Mouse (Mus musculus): ENCODE measurements at regions not wholly inside any gene's neighbourhood (a gene's known extent, or its start where the extent isn't known, plus 50 kb on each side); places are given as distances from the start of the nearest gene placed in this dataset.
A peak's percentile ranks its signal among the peaks of the same experiment; 100 is the strongest.

DNA sequence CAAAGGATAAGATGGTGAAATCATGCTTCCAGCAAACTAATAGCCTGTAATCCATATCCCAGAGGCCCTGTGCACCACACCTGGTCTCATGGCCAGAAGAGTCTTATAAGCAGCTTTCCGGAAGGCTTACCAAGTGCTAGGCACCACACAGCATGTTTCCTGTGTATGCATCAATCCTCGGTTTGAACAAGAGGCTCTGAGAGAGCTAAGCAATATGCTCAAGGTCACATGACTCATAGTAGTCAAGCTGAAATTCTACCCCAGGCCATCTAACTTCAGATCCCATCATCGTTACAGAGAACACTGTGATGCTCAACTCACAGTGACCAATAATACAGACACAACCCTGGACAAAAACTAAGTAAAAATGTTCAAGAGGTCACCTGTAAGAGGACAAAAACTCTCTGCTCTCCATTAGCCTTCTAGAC lies 197.1 kb upstream of the Klf7 start:
- Histone ChIP-seq H3K4me1 (ENCODE audit: control insufficient read depth, insufficient read depth, insufficient read length, low read length) (no peaks in the 10 kb centered on the region), H3K27ac (replicated peaks; ENCODE audit: low read depth, low read length) (no peak overlapping the region), H3K4me3 (ENCODE audit: insufficient read depth, low read depth, low read length) (no peak overlapping the region)

DNA sequence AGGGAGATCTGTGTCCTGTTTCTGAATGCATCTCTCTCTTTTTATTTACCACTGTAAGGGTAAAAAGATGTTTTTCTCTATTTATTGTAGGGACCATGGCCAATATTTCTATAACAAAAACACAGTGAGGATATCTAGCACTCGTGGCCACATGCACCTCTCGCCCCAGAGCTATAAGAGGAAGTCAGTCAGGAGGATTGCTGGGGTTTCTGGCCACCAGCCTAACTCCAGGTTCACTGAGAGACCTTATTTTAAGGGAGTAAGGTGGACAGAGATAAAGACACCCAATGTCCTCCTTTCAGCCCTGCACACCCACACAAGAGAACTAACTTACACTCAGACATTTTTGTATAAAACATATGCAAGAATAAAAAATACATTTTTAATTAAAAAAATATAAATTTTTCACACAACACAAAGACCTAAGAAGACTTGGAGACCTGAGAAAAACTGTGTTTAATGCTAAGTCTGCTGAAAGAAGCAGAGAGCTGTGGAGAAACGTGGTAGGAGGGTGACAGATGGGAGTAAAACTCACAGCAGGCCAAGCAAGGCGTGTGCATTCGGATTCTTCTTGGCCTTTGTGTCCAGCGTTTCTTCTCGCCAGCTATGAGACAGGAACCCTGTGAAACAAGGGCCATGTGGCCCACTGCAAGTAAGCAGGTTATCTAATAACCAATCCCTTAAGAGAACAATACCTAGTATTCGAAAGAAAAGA lies 196.5 kb upstream of the Klf7 start:
- H3K4me3 ChIP-seq (ENCODE audit: insufficient read depth, low read depth, low read length) = no peak overlapping the region
- no peaks in the 10 kb centered on the region for H3K4me1 ChIP-seq (ENCODE audit: control insufficient read depth, insufficient read depth, insufficient read length, low read length)
- no peak overlapping the region for H3K27ac ChIP-seq (replicated peaks; ENCODE audit: low read depth, low read length)

DNA sequence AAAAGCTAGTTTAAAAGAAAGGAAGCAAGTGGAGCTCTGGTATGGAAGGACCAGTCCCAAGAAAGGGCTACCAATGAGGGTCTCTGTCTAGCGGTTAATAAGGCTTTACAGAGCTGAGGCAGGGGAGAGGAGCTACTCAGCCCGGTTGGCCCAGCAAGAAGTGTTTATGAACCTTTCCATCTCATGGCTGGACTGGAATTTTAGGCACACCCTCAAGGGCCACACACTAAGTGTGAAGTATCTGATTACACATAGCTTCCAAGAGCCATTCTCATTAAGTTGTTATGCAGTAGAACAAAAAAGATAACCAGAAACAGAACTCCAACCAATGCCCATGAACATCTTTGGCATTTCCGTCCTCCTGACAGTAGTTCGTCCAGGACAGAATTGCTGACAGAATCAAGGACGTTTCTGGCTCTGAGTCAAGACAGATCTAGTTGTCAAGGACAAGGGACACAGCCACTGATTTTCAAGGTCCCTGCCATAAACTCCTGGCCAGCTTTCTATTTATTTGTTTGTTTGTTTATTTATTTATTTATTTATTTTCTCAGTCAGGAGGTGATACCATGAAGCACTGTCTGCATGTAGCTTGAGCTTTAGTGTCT lies 195.1 kb upstream of the Klf7 start:
- H3K27ac ChIP-seq (replicated peaks; ENCODE audit: low read depth, low read length) = no peak overlapping the region
- no peak overlapping the region for H3K4me3 ChIP-seq (ENCODE audit: insufficient read depth, low read depth, low read length)
- H3K4me1 ChIP-seq (ENCODE audit: control insufficient read depth, insufficient read depth, insufficient read length, low read length) = no peaks in the 10 kb centered on the region

DNA sequence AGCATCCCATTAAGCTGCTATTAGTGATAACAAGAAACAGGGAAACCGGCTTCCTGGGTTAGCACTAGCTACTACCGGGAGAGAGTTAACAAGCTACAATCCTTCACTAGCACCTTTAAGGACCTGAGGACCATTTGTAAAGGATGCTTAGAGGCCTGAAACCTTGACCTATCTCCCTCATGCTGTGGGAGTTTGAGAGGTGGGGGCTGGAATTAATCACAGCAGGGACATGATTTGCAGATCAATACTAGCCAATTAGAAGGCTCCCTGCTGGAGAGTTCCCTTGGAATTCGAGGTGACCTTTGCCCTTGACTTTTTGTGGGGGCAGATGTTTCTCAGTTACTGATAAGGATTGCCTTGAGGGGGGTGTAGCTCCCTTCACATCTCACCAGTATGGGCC lies 189.3 kb upstream of the Klf7 start:
- H3K4me1 ChIP-seq (ENCODE audit: control insufficient read depth, insufficient read depth, insufficient read length, low read length) = peaks cover 2% of the 10 kb centered on the region
- no peak overlapping the region for H3K27ac ChIP-seq (replicated peaks; ENCODE audit: low read depth, low read length)
- H3K4me3 ChIP-seq (ENCODE audit: insufficient read depth, low read depth, low read length) = no peak overlapping the region

DNA sequence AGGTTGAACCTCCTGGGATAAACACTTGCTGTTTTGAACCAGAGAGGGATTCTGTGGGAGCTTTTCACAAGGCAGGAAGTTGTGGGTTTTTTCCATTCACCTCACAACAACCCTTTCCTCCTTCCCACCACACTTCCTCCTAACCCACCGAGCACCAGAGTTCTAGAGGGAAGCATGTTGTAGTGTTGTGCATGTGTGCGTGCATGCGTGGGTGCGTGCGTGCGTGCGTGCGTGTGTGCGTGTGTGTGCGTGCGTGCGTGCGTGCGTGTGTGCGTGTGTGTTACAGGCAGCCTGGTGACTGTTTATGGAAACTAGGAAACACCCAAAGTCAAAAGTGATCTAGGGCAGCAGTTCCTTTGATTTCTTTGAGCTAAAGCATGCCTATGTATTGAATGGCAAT lies 186.5 kb upstream of the Klf7 start:
- Histone ChIP-seq H3K4me1 (ENCODE audit: control insufficient read depth, insufficient read depth, insufficient read length, low read length) (peaks cover 14% of the 10 kb centered on the region), H3K27ac (replicated peaks; ENCODE audit: low read depth, low read length) (peak overlapping the region; percentile 16), H3K4me3 (ENCODE audit: insufficient read depth, low read depth, low read length) (no peak overlapping the region)

DNA sequence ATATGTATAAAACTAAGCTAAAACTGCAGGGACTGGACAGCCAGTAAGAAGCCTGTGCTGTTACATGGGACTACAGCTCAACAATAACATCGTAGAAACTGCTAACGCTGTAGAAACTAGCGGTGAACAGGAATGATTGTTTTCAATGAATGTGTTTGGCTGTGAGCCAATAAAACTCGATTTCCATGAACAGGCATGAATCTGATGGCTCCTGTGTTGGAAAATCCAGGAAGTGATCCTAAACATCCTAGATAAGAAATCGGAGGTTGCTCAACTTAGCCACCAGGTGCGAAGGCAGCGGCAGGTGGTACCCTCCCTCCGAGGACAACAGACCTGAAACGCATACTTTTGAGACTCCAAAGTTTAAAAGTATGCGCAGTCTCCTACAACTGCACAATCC lies 186.0 kb upstream of the Klf7 start:
- Histone ChIP-seq H3K27ac (replicated peaks; ENCODE audit: low read depth, low read length) (peak overlapping the region; percentile 16), H3K4me1 (ENCODE audit: control insufficient read depth, insufficient read depth, insufficient read length, low read length) (peaks cover 14% of the 10 kb centered on the region), H3K4me3 (ENCODE audit: insufficient read depth, low read depth, low read length) (no peak overlapping the region)

DNA sequence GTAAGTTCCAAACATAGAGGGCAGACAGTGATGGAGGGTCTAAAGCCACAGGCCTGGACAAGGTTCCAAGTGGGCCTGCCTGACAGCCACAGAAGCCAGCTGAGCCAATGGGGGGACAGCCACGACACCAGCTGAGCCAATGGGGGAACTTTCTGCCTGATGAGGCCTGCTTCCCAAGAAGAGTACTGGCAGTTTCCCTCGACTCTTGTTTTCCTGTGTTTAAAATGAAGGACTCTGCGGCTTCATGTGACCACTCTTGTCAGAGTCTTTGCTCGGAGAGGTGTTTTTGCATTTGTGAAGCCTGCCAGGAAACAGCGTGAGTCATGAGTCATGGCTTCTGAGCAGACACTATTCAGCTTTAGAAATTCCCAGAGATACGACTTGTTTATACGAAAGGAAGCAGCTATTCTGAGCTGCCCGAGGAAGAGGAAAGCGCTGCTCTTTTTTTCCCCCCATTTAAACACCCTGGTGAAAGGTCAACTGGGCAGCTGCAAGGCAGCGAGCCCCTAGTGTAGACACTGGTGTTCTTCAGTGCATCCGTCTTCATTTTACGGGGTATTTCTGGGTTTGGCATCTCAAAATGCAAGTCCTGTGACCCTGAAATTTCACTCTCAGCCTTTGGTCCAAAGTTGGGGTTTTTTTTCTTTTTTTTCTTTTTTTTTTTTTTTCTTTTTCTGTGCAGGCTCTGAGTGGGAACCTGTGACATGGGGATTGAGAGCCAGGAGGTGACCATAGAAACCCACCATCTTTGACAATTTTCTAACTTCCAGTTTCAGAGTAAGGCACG lies 183.5 kb upstream of the Klf7 start:
- Histone ChIP-seq H3K27ac (replicated peaks; ENCODE audit: low read depth, low read length) (peak overlapping the region; percentile 91), H3K4me3 (ENCODE audit: insufficient read depth, low read depth, low read length) (no peak overlapping the region), H3K4me1 (ENCODE audit: control insufficient read depth, insufficient read depth, insufficient read length, low read length) (peaks cover 16% of the 10 kb centered on the region)

DNA sequence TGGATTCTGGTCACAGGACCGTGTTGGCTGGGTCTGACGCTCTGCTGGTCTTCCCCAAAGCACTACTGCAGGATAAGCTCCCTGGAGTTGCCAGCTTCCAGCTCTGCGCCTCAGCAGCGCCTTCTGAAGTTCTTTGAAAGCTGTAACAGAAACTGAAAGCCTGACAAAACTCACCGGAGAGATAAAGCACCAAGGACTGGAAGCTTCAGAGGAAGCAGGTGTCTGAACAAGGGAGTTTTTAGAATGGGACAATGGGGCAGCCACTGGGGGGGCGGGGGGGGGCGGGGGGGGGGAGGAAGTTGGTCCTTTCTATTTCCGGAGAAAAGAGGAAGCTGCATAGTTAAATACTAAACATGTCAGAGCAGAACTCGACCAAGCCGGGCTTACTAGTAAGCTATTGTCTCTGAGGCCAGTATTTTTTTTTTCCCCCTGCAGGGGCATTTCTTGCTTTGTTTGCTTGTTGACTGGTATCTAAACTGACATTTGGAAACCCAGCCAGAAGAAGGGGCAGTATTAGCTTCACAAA lies 180.8 kb upstream of the Klf7 start:
- peaks cover 14% of the 10 kb centered on the region for H3K4me1 ChIP-seq (ENCODE audit: control insufficient read depth, insufficient read depth, insufficient read length, low read length)
- H3K27ac ChIP-seq (replicated peaks; ENCODE audit: low read depth, low read length) = peak overlapping the region; percentile 94
- H3K4me3 ChIP-seq (ENCODE audit: insufficient read depth, low read depth, low read length) = peak overlapping the region; percentile 1; the same call in 1 of the 2 replicates

DNA sequence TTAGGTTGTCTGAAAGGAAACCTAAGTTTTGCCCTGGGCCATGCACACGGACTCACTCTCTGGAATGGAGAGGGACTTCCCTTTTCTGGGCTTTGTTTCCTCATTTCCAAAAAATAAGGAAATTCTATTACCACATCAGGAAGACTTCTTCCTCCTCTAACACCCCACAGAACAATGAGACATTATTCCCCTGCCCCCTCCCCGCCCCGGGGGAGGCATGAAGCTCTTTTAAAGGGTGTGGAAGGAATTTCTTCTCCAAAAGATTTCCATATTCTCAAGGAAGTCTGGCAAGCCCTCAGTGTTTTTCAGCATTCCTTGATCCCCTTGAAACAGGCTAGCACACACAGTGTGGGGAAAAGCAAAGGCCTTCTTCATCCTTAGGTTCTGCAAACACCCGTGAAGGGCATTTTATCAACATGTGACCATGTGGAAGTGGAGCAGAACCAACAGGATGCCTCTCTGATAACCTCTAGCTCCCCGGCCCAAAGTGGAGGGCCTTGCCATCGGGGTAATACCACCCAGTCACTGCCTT lies 179.5 kb upstream of the Klf7 start:
- H3K4me1 ChIP-seq (ENCODE audit: control insufficient read depth, insufficient read depth, insufficient read length, low read length) = peaks cover 14% of the 10 kb centered on the region
- H3K27ac ChIP-seq (replicated peaks; ENCODE audit: low read depth, low read length) = peak overlapping the region; percentile 96
- no peak overlapping the region for H3K4me3 ChIP-seq (ENCODE audit: insufficient read depth, low read depth, low read length)

DNA sequence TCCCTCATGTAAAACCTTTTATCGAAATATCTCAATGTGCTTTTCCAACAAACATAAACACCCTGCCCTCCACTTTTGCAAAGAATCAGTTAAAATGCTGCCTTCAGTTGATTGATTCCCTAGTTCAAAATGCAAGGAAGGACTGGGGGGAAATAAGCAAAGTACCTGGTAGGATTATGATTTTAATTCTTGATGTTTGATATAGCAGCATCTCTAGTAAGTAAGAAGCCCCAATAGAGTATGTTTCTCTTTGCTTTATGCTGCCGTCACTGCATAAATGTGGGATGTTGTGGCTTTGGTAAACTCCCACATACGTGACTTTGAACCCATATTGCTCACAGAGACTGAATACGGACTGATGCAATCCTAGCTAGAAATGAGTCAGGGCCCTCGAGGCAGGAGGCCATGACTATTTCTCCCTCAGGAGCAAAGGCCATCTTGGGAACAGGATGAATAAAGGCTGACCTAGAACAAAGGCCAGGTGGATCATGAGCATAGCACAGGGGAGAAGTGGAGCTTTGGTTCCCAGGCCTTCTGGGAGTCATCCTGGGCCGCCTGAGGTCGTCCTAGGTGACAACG lies 179.0 kb upstream of the Klf7 start:
- no peak overlapping the region for H3K4me3 ChIP-seq (ENCODE audit: insufficient read depth, low read depth, low read length)
- peaks cover 10% of the 10 kb centered on the region; the same call in 1 of the 2 replicates for H3K4me1 ChIP-seq (ENCODE audit: control insufficient read depth, insufficient read depth, insufficient read length, low read length)
- peak overlapping the region; percentile 93 for H3K27ac ChIP-seq (replicated peaks; ENCODE audit: low read depth, low read length)

DNA sequence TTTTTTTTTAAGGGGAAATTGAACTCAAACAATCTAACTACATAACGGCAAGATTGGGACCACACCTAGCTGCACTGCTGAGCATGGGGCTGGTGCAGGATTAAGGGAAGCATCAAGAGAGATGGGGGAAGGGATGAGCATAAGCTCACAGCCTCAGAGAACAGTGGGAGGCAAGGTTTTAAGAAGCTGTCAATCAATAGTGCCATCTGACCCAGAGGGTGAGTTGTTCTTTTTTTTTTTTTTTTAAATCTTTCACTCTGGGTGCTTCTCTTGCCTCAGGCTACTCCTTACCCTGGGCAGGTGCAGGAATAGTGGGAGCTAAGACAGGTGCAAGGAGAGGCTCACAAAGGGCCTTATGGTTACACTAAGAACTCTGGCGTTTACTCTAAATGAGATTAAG lies 176.9 kb upstream of the Klf7 start:
- Histone ChIP-seq H3K27ac (replicated peaks; ENCODE audit: low read depth, low read length) (no peak overlapping the region), H3K4me1 (ENCODE audit: control insufficient read depth, insufficient read depth, insufficient read length, low read length) (peaks cover 9% of the 10 kb centered on the region; the same call in 1 of the 2 replicates)

DNA sequence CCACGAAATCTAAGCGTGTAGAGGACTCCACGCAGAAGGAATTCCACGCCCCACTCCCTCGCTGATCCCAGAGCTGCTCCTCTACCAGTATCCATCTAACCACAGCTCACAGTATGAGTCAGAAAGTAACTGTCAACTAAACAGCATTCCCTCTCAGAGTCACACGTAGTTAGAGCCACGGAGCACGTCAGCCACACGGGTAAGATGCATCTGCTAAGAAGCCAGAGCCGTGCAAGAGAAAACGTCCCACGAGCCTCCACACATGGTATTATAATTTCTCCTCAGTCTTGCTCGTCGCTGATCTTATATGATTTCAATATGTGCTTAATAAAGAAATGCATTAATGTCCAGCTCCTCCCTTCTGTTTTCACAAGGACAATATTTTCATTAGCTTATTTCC lies 176.1 kb upstream of the Klf7 start:
- no peak overlapping the region for H3K4me3 ChIP-seq (ENCODE audit: insufficient read depth, low read depth, low read length)
- H3K27ac ChIP-seq (replicated peaks; ENCODE audit: low read depth, low read length) = no peak overlapping the region
- peaks cover 9% of the 10 kb centered on the region; the same call in 1 of the 2 replicates for H3K4me1 ChIP-seq (ENCODE audit: control insufficient read depth, insufficient read depth, insufficient read length, low read length)

More for the DNA sequence above, 176.9 kb upstream of the Klf7 start:
- no peak overlapping the region for H3K4me3 ChIP-seq (ENCODE audit: insufficient read depth, low read depth, low read length)

DNA sequence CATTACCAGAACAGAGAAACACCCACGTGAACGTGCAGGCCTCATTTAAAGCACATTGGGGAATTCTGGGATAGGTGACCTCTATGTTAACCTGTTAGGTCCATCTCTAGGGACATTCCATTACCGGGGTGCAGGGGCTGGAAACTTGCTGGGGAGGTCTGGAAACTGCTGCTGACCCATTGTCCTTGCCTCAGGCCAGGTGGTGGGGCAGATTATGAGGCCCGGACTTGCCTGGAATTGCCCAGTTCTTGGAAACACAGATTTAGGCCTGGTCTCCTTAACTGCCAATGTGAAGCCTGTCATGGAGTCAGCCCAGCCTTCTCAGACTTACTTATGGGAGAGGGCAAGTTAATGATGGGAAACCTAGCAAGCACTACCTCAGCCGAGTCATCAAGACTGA lies 175.3 kb upstream of the Klf7 start:
- H3K4me3 ChIP-seq (ENCODE audit: insufficient read depth, low read depth, low read length) = no peak overlapping the region
- no peak overlapping the region for H3K27ac ChIP-seq (replicated peaks; ENCODE audit: low read depth, low read length)
- peaks cover 9% of the 10 kb centered on the region; the same call in 1 of the 2 replicates for H3K4me1 ChIP-seq (ENCODE audit: control insufficient read depth, insufficient read depth, insufficient read length, low read length)

DNA sequence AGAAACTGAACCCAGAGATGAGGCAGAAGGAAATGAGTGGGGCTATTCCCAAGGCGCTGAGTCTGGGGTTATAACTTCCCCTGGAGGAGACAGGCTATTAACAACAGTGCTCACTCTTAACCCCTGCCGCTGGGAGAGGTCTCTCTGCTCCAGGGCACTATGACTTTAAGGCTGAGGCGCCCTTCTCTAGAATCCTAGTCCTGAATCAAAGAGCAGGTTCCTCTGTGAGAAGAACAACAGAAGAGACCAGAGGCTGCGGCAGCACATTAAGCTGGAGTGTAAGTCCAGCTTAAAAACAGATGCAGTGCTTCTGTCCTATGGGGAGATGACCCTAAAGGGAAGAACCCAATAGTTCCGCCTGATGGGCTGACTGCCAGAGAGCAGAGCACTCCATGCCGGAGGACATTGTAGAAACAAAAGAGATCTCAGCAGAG lies 173.4 kb upstream of the Klf7 start:
- Histone ChIP-seq H3K27ac (replicated peaks; ENCODE audit: low read depth, low read length) (peak overlapping the region; percentile 40), H3K4me3 (ENCODE audit: insufficient read depth, low read depth, low read length) (peak overlapping the region; percentile 2; the same call in 1 of the 2 replicates), H3K4me1 (ENCODE audit: control insufficient read depth, insufficient read depth, insufficient read length, low read length) (peaks cover 7% of the 10 kb centered on the region; the same call in 1 of the 2 replicates)

DNA sequence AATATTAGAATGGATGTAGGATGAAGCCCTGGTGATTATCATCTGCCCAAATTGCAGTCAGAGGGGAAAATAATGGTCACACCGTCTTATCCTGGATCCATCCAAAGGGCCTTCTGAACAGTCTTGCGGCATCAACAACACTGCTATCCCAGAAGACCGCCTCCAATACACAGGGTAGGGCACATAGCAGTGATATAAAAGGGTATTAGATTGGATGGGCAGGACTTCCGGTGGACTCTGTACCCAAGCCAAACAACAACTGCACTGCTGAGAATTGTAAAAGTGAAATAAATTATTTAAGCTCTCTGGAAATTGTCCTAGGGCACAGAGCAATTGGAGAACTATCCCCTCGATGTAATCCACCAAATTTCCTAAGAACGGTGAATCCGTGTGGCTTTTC lies 173.0 kb upstream of the Klf7 start:
- Histone ChIP-seq H3K4me1 (ENCODE audit: control insufficient read depth, insufficient read depth, insufficient read length, low read length) (peaks cover 7% of the 10 kb centered on the region; the same call in 1 of the 2 replicates), H3K4me3 (ENCODE audit: insufficient read depth, low read depth, low read length) (no peak overlapping the region), H3K27ac (replicated peaks; ENCODE audit: low read depth, low read length) (peak overlapping the region; percentile 33)

All from brown adipose tissue, adult 24 weeks (tissue).